Mouse (Mus musculus) adrenal gland, adult 2 months (tissue): ENCODE measurements around the gene Sstr3. TPM values are rescaled to one million over a fixed set of nuclear protein-coding genes. Genes with fewer than 3 reads are reported as not detected.

Source experiments
- DNase-seq: peaks from one replicate; pipeline ENCODE4 v3.0.0; 2021
- polyA plus RNA-seq: library from polyadenylated mRNA; depleted of rRNA; stranded (reverse); fragments of >200 nt; gene quantifications from 2 replicates; pipeline ENCODE4 v1.2.3, GENCODE M21; 2012; rRNA removed
- total RNA-seq, 2 experiments: library from RNA; stranded (reverse); gene quantifications; 2 replicates each; pipeline ENCODE4 v1.2.3; 2021

Sstr3 gene
- total and polyA plus RNA-seq, 3 experiments: 0.16 to 1.6 (median 0.43) TPM

GRCm38 (mm10) chr15:78502437-78503132 is 41.9 kb downstream of the Sstr3 start:
- DNase-seq: no peak

DNA sequence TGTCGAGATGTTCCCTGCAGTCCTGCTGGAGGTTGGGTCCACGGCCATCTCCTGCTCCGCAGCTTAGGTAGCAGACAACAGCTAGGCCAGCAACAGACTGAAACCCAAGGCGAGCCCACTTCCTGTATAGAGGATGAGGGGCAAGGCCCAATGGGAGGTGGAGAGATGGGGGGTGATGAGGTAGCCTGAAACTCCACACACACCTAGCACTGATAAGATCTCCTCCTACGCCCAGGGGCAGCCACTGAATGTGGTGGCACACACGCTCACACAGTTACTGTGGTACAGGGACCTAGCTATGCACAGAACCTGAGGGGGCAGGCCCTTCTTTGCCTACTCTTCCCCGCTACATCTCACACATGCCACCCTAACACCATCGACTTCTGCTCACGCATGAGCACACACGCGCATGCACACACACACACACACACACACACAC is 49.5 kb downstream of the Sstr3 start, which contains the start of gene Il2rb:
Gene Il2rb (minus strand): TSS at position 304 of the 439 bp plus-strand sequence.
- no peak for DNase-seq

DNA sequence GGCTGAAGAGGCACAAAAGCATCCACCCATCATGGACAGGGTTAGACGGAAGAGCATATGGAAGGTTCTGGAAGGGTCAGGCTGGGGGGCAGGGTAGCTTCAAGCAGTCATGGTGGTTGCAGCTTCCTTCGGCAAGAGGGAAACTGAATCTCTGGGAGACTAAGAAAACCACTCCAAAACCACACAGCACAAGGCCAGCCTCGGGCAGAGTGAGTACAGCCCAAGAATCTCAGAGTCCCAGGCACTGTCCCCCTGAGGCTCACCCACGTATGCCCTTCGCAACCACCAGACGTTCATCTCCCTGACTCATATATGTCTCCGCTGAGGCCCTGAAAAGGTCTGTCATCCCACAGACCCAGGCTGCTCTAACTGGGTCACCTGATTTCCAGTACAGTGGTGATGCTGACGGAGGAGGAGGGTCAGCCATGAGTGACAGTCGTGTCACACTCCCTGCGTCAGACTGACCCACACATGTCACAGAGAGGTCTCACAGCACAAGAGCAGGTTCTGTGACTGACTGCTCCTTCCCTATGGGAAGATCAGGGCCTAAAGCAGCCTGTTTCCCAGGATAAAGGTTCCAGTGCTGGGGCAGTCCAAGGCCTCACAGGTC is 51.0 kb downstream of the Sstr3 start:
- no peak for DNase-seq

DNA sequence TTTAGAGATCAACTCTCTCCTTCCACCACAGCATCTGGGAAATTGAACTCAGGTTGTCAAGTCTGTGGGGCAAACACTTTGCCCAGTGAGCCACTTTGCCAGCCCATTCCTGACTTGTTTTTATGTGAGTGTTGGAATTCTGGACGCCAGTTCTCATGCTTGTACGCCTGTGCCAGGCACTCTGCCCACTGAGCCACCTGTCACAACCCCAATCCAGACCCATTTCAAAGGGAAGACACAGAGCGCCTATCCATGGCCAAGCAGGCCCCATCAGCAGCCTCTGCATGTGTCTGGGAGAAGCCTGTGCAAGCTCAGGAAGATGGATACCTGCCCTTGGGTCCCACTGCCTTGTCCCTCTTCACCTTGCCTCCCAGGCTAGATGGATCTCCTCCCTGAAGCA is 53.2 kb downstream of the Sstr3 start:
- DNase-seq: no peak

DNA sequence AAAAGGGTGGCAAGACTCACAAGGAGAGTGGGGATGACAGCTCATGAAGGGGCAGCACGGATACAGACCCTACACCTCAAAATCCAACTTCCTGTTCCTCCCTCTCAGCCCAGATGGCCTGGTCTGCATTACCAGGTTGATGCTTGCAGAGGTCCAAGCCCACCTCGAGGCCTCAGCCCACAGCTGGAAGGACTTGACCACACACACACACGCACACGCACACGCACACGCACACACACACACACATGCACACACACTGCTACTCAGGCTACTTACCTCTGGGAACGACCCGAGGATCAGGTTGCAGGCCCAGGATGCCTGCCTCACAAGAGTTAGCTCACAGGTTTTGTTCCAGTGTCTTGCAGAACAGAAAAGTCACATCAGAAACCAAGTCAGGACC is 54.6 kb downstream of the Sstr3 start:
- DNase-seq: no peak

GRCm38 (mm10) chr15:78489248-78489647 is 55.2 kb downstream of the Sstr3 start:
- DNase-seq: no peak

GRCm38 (mm10) chr15:78487066-78487465 is 57.4 kb downstream of the Sstr3 start:
- no peak for DNase-seq

Other genes with a start within 250 kb of the Sstr3 start
- 1 to 10 TPM; 1.1 to 1.2 TPM for gene Csf2rb2, start 239.0 kb downstream of the Sstr3 start, total RNA-seq
- gene Csf2rb2, start 239.0 kb downstream of the Sstr3 start, polyA plus RNA-seq: 1.2 and 2.2 TPM in 2 replicates
- gene Csf2rb, start 218.9 kb downstream of the Sstr3 start, total RNA-seq: 10 to 100 TPM in 1 of 2 experiments, 1 to 10 TPM in 1; 4.6 to 13.8 TPM
- gene Csf2rb, start 218.9 kb downstream of the Sstr3 start, polyA plus RNA-seq: 8.9 and 9.3 TPM in 2 replicates
- not detected for gene Tex33, start 148.8 kb downstream of the Sstr3 start, total RNA-seq
- not detected in 2 replicates for gene Tex33, start 148.8 kb downstream of the Sstr3 start, polyA plus RNA-seq
- 100 to 1,000 TPM; 218 to 366 TPM for gene Tst, start 138.8 kb downstream of the Sstr3 start, total RNA-seq
- gene Tst, start 138.8 kb downstream of the Sstr3 start, polyA plus RNA-seq: 391 and 410 TPM in 2 replicates
- gene Mpst, start 138.3 kb downstream of the Sstr3 start, total RNA-seq: 10 to 100 TPM; 59.0 to 63.2 TPM
- 342 and 389 TPM in 2 replicates for gene Mpst, start 138.3 kb downstream of the Sstr3 start, polyA plus RNA-seq
- gene Kctd17, start 116.1 kb downstream of the Sstr3 start, total RNA-seq: 100 to 1,000 TPM in 1 of 2 experiments, 10 to 100 TPM in 1; 81.6 to 102 TPM
- 344 and 374 TPM in 2 replicates for gene Kctd17, start 116.1 kb downstream of the Sstr3 start, polyA plus RNA-seq
- 1 to 10 TPM in 1 of 2 experiments, under 1 TPM in 1; 0.59 to 3.3 TPM for gene Tmprss6, start 76.1 kb downstream of the Sstr3 start, total RNA-seq
- 3.5 and 4.7 TPM in 2 replicates for gene Tmprss6, start 76.1 kb downstream of the Sstr3 start, polyA plus RNA-seq
- gene Il2rb, start 49.4 kb downstream of the Sstr3 start, total RNA-seq: 1 to 10 TPM; 1.3 to 1.5 TPM
- gene Il2rb, start 49.4 kb downstream of the Sstr3 start, polyA plus RNA-seq: 3.8 and 4.9 TPM in 2 replicates
- gene C1qtnf6, start 13.3 kb downstream of the Sstr3 start, total RNA-seq: 10 to 100 TPM; 16.9 to 30.1 TPM
- gene C1qtnf6, start 13.3 kb downstream of the Sstr3 start, polyA plus RNA-seq: 63.2 and 92.2 TPM in 2 replicates
- 1 to 10 TPM; 8.1 to 9.6 TPM for gene Rac2, start 28.1 kb upstream of the Sstr3 start, total RNA-seq
- gene Rac2, start 28.1 kb upstream of the Sstr3 start, polyA plus RNA-seq: 33.4 and 40.2 TPM in 2 replicates
- gene Cyth4, start 52.4 kb upstream of the Sstr3 start, total RNA-seq: 10 to 100 TPM in 1 of 2 experiments, 1 to 10 TPM in 1; 7.2 to 12.7 TPM
- gene Cyth4, start 52.4 kb upstream of the Sstr3 start, polyA plus RNA-seq: 13.8 and 16.2 TPM in 2 replicates
- 1 to 10 TPM; 3.2 to 3.6 TPM for gene Elfn2, start 174.1 kb upstream of the Sstr3 start, total RNA-seq
- gene Elfn2, start 174.1 kb upstream of the Sstr3 start, polyA plus RNA-seq: 1.7 and 2.3 TPM in 2 replicates
- 10 to 100 TPM in 1 of 2 experiments, 1 to 10 TPM in 1; 8.7 to 18.1 TPM for gene Mfng, start 228.8 kb upstream of the Sstr3 start, total RNA-seq
- 46.7 and 61.0 TPM in 2 replicates for gene Mfng, start 228.8 kb upstream of the Sstr3 start, polyA plus RNA-seq